Mouse (Mus musculus) heart, embryonic 12.5 days (tissue): ENCODE measurements at regions not wholly inside any gene's neighbourhood (a gene's known extent, or its start where the extent isn't known, plus 50 kb on each side); places are given as distances from the start of the nearest gene placed in this dataset.

Experiments used
- ATAC-seq: fragments of 200-750 bp; cut with Nextera tagmentation; 2 replicates; pipeline ENCODE4 v1.8.0; 2017; ENCODE audit warnings: moderate TSS enrichment, moderate library complexity; ENCODE audit not compliant: insufficient number of reproducible peaks, low FRiP score
- H3K27ac ChIP-seq: fragments of 300-500 bp; sonication (generic); 2 replicates; pipeline ENCODE4 v1.5.1; 2016; ENCODE audit warnings: mild to moderate bottlenecking, moderate library complexity; ENCODE audit not compliant: poor library complexity, severe bottlenecking
- H3K27me3 ChIP-seq: fragments of 300-500 bp; sonication (generic); replicated peaks from 2 replicates; pipeline ENCODE4 v1.6.1; 2016; ENCODE audit warnings: mild to moderate bottlenecking, moderate library complexity
- H3K36me3 ChIP-seq: fragments of 300-500 bp; sonication (generic); 2 replicates; pipeline ENCODE4 v1.6.1; 2016; ENCODE audit warnings: mild to moderate bottlenecking, moderate library complexity
- H3K4me1 ChIP-seq: fragments of 300-500 bp; sonication (generic); replicated peaks from 2 replicates; pipeline ENCODE4 v1.6.1; 2016; ENCODE audit warnings: mild to moderate bottlenecking
- H3K4me2 ChIP-seq: fragments of 300-500 bp; sonication (generic); 2 replicates; pipeline ENCODE4 v1.6.1; 2016; ENCODE audit warnings: mild to moderate bottlenecking, moderate library complexity
- H3K4me3 ChIP-seq: fragments of 300-500 bp; sonication (generic); 2 replicates; pipeline ENCODE4 v1.5.1; 2016; ENCODE audit warnings: mild to moderate bottlenecking
- H3K9ac ChIP-seq: fragments of 300-500 bp; sonication (generic); 2 replicates; pipeline ENCODE4 v1.6.1; 2016; ENCODE audit warnings: mild to moderate bottlenecking, moderate library complexity
- H3K9me3 ChIP-seq: fragments of 300-500 bp; sonication (generic); replicated peaks from 2 replicates; pipeline ENCODE4 v1.6.1; 2016; ENCODE audit warnings: mild to moderate bottlenecking, moderate library complexity
- whole genome bisulfite sequencing: fragments of 180-500 bp; shearing (Covaris S2); methylation state at CpG from one replicate; pipeline ENCODE4 v1.1.7; 2016; 5-methylcytosine and 5-hydroxymethylcytosine counted together

DNA sequence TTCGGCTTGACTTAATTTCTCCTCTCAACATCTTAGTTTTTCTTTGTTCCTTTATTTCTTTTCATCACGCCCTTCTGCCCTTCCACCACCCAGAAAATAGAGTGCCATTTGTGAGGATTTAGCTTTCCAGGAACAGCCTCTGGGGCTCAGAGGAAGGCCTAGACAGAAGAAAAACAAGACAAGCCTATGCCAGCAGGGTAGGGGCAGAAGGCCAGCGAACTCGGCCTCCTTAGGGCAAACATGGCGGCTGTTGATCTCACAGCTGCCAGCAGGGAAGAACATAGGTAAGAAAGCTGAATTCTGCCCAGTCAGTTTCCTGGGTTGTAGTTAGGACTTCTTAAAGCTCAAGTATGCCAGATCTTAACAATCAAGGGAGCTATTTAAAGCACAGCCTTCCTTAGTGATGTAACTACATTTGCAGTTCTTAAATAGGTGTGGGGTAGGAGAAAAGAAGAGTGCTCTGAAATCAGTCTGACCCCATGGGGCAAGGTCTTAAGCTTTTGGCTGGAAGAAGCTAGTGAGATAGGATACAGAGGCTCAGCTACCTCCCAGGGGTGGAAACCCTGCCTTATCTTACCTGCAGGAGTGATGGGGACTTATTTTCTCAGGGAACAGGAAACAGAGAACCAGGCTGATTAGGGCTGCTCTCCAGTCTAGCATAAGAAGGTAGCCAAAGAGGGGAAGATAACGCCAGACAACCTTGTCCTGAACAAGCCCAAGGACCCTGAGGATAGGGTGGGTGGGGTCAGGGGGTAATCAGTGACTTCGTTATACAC lies 148.8 kb upstream of the Slc24a5 start:
- no peaks in the 10 kb centered on the region for H3K9me3 ChIP-seq
- H3K9ac ChIP-seq: no peak overlapping the region
- no peak overlapping the region for H3K4me3 ChIP-seq
- peak; percentile 52 for ATAC-seq
- no peaks in the 10 kb centered on the region for H3K36me3 ChIP-seq
- 54% methylated on average over 7 of the region's 7 CpGs for WGBS
- peaks cover 24% of the 10 kb centered on the region for H3K4me1 ChIP-seq
- H3K27ac ChIP-seq: peak overlapping the region; percentile 80
- no peak overlapping the region for H3K4me2 ChIP-seq
- H3K27me3 ChIP-seq: no peaks in the 10 kb centered on the region

DNA sequence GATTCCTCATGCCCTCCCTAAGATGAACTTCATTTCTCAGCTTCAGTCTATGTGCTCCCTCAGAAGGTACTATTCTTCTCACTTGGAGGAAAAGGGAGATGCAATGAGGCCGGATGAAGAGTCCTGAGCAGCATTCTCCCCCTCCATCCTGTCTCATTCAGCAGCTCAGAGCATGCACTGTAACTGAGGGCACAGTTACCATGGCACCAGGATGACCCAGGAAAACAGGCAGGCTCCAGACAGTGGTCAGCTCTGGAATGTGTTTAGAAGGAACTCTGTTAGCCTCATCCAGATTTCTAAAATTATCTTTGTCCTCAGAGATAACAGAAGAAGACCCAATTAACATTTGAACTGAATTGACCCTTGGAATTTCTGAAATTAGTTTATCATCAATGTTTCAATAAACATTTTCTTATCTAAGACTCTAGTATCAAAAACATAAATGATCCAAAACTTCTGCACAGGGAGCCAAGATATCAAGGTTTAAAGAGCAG lies 148.1 kb upstream of the Slc24a5 start:
- 13% methylated on average over 1 of the region's 1 CpGs for WGBS
- H3K4me3 ChIP-seq: no peak overlapping the region
- no peaks in the 10 kb centered on the region for H3K36me3 ChIP-seq
- H3K27ac ChIP-seq: peak overlapping the region; percentile 80
- ATAC-seq: peak; percentile 73; the same call in 1 of the 2 replicates
- H3K9ac ChIP-seq: no peak overlapping the region
- no peaks in the 10 kb centered on the region for H3K27me3 ChIP-seq
- no peaks in the 10 kb centered on the region for H3K9me3 ChIP-seq
- no peak overlapping the region for H3K4me2 ChIP-seq
- peaks cover 24% of the 10 kb centered on the region for H3K4me1 ChIP-seq

DNA sequence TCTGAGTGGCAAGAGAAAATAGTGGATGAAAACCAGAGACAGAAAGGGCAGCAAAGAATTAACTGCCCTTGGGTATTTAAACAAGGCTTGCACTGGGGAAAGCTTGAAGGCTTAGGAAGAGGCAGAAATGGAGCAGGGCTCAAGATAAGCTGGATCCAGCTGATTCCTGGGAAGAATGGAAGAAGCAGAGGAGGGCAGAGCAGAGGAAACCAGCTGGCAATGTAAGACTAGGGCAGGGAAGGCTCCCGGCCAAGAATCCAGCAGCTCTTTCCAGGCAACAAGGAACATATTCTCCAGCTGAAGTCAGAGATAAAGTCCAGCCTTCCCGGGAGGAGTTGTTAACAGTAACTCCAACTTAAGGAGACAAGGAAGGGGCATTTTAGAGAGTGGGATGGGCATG lies 147.7 kb upstream of the Slc24a5 start:
- Histone ChIP-seq H3K4me1 (peaks cover 24% of the 10 kb centered on the region), H3K4me3 (no peak overlapping the region), H3K36me3 (no peaks in the 10 kb centered on the region), H3K4me2 (no peak overlapping the region), H3K27ac (peak overlapping the region; percentile 80), H3K27me3 (no peaks in the 10 kb centered on the region), H3K9ac (no peak overlapping the region), H3K9me3 (no peaks in the 10 kb centered on the region)
- WGBS: 0% methylated on average over 2 of the region's 2 CpGs
- ATAC-seq: peak; percentile 81

DNA sequence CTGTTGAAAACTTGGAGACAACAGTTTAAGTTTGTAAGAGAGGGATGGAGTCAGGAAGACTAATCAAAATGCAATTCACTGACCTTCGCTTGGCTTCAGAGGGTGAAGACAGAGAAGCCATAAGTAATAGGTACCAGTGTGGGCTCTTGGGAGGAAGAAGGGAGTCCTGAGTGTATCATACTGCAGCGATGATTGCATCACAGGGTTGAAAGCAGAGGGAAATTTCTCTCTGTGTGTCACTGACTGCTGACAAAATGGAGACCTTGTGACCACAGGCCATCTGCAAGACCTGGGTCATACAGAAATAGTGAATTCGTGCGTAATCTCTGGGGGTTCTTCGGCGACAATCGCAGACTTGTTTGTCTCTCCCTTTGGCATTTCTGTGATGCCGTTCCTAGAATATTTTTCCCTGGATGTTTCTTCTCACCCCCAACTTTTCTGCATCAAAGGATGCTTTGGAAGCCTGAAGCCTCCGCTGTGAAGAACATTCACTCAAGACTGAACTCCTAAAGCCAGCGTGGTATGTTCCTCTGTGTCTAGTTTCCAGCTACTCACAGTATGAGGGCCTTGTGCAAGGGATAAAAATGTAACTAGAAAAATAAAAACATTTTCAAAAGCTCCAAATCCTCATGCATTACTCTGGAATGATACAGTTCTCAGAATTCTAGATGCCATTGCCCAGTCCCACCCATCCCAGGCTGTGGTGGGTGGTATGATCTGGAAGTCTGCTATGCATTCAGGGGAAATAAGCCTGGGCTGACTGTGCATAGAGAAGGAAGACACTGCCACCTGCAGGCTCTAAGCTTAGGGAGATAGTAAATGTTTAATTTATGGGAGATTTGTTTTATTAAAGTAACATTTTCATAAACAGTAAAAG lies 139.8 kb upstream of the Slc24a5 start:
- H3K9me3 ChIP-seq: no peaks in the 10 kb centered on the region
- no peaks in the 10 kb centered on the region for H3K4me1 ChIP-seq
- peak; percentile 77 for ATAC-seq
- no peak overlapping the region for H3K27ac ChIP-seq
- no peaks in the 10 kb centered on the region for H3K27me3 ChIP-seq
- H3K4me2 ChIP-seq: no peak overlapping the region
- H3K4me3 ChIP-seq: no peak overlapping the region
- 84% methylated on average over 10 of the region's 10 CpGs for WGBS
- H3K36me3 ChIP-seq: no peaks in the 10 kb centered on the region
- no peak overlapping the region for H3K9ac ChIP-seq

DNA sequence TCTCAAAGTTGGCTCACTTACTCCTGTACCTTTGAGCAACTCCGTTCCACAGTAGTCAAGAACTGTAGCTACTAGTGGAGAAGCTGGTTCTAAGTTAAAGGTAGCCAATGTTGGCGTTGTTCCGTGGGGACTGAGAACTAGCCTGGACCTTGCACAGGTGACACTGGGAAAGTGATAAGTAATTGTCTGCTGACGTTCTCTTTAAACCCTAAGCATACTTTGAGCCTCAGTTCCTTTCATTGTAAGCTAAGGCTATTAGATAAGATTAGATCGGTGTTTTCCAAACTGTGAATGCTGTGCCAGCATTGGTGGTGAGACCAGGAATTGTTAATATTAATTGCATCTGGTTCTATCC lies 139.2 kb upstream of the Slc24a5 start:
- 63% methylated on average over 5 of the region's 5 CpGs for WGBS
- ATAC-seq: no peak
- Histone ChIP-seq H3K36me3 (no peaks in the 10 kb centered on the region), H3K4me1 (no peaks in the 10 kb centered on the region), H3K9me3 (no peaks in the 10 kb centered on the region), H3K9ac (no peak overlapping the region), H3K27me3 (no peaks in the 10 kb centered on the region), H3K4me2 (no peak overlapping the region), H3K4me3 (no peak overlapping the region), H3K27ac (no peak overlapping the region)

DNA sequence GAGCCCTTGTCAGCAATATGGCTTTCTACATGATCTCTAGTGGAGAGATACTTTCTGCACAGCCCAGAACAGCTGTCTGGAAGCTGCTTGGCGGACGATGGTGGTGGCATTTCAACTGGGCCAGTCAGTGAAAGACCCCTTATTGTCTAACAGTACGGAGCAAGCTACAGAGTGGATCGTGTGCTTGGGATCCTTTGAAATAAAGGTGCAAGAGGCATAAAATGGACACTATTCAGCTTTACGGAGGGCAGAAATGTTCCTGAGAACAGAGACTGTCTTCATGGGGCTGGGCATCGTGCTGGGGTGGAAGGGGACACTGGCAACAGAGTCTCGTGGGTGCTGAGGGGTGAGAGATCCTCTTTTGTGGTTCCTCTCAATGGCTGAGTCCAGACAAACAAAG lies 137.2 kb upstream of the Slc24a5 start:
- 72% methylated on average over 7 of the region's 7 CpGs for WGBS
- no peak overlapping the region for H3K4me2 ChIP-seq
- no peak for ATAC-seq
- no peak overlapping the region for H3K4me3 ChIP-seq
- no peak overlapping the region for H3K9ac ChIP-seq
- no peak overlapping the region for H3K27ac ChIP-seq
- H3K9me3 ChIP-seq: no peaks in the 10 kb centered on the region
- H3K36me3 ChIP-seq: no peaks in the 10 kb centered on the region
- H3K27me3 ChIP-seq: no peaks in the 10 kb centered on the region
- no peaks in the 10 kb centered on the region for H3K4me1 ChIP-seq

DNA sequence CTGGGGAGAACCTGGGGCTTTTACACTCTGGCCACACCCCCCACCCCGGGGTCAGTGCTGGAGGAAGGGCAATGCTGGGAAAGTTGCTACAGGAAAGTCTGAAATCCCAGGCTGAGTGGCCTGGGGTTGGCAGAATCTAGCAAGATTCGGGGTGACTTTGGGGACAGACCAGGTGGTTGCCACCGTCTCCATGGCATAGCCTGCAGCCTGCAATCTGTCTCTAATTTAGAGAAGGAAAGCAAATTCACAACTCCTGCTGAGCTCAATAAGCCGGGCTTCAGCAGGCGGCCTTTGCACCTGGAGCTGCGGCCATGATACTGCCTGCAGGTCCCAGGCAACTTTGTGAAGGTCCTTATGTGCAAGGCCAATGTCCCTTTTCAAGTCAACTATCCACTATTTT lies 135.4 kb upstream of the Slc24a5 start:
- Histone ChIP-seq H3K9me3 (no peaks in the 10 kb centered on the region), H3K4me2 (no peak overlapping the region), H3K4me3 (no peak overlapping the region), H3K27me3 (no peaks in the 10 kb centered on the region), H3K4me1 (no peaks in the 10 kb centered on the region), H3K9ac (no peak overlapping the region), H3K27ac (no peak overlapping the region), H3K36me3 (no peaks in the 10 kb centered on the region)
- ATAC-seq: no peak
- WGBS: 56% methylated on average over 6 of the region's 6 CpGs

DNA sequence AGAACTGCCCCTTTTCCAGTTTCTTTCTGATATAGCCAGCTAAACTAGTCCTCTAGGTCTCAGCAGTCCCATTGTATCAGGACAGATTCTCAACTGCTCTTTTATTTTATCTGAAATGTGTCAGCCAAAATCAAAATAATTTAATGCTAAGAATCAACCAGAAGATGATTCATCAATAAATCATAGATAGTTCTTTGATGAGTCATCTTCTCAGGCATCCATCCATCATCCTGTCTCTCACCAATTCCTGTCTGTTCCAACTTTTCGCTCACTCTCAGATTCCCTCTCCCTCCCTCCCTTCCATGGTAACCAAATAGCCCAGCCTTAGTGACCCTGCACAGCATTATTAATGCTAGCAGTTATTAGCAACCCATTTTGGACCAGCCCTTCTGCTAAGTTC lies 134.0 kb upstream of the Slc24a5 start:
- Histone ChIP-seq H3K27me3 (no peaks in the 10 kb centered on the region), H3K9ac (no peak overlapping the region), H3K4me3 (no peak overlapping the region), H3K27ac (no peak overlapping the region), H3K36me3 (no peaks in the 10 kb centered on the region), H3K9me3 (no peaks in the 10 kb centered on the region), H3K4me1 (no peaks in the 10 kb centered on the region), H3K4me2 (no peak overlapping the region)
- ATAC-seq: no peak
- 87% methylated on average over 1 of the region's 1 CpGs for WGBS

DNA sequence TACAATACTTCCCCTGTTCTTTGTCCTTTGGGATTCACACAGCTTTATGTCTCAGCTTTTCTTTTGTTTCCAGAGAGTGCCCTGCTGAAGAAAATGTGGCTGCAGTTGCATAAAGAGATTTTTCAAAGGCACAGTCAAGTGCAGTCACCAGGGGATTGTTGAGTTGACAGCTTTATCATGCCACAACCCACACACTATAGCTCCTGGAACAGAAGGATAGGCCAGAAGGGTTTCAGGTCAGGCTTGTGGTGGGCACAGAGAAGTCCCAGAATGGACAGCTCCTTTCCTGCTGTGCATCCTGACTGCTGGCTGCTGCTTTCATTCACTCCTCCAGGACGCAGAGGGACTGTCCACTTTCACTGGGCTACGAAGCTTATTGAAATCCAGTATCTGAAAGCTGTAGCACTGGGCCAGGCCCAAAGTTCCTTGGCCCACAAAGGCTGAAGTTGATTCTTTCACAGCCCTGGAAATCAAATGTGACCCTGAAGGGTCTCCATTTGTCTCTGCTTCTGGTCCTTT lies 119.6 kb upstream of the Slc24a5 start:
- no peak for ATAC-seq
- no peaks in the 10 kb centered on the region for H3K4me1 ChIP-seq
- no peak overlapping the region for H3K9ac ChIP-seq
- 49% methylated on average over 2 of the region's 2 CpGs for WGBS
- H3K36me3 ChIP-seq: no peaks in the 10 kb centered on the region
- H3K27ac ChIP-seq: no peak overlapping the region
- no peak overlapping the region for H3K4me2 ChIP-seq
- H3K4me3 ChIP-seq: no peak overlapping the region
- no peaks in the 10 kb centered on the region for H3K9me3 ChIP-seq
- H3K27me3 ChIP-seq: no peaks in the 10 kb centered on the region

DNA sequence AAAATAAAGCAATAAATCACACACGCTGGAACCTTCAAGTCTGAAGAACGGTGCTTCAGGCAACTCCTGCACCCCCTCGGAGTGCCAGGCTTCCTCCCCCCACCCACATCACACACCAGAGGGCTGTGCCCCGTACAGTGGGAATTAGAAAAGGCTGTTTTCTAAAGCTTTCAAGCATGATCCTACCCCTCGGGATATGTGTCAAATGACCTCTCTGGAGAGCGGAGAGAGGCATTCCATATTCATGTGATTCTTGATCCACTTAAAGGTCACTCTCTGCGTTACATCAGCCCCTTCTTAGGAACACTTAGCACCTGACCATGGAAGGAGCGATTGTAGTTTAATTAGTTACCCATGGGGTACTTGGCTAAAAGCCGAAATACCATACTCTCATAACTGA lies 119.1 kb upstream of the Slc24a5 start:
- ATAC-seq: no peak

DNA sequence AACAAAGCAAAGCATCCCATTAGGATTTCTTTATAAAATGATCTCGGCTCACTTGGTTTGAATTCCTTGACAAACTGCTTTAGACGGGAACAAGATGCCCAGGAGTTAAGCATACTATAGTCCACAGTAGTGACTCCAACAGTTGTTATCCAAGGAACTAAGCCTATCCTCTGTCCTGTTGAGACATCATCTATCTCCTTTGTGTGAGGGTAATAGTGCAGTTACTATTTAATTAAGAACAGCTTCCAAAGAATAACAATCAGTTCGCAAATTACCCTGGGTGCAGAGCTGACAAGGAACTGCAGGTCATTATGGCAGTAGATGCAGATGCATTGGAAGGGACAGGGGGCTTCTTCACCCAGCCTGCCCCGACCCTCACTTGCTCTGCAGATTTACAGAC lies 115.7 kb upstream of the Slc24a5 start:
- Histone ChIP-seq H3K9me3 (no peaks in the 10 kb centered on the region), H3K4me2 (no peak overlapping the region), H3K4me1 (no peaks in the 10 kb centered on the region), H3K27me3 (no peaks in the 10 kb centered on the region), H3K9ac (no peak overlapping the region), H3K4me3 (no peak overlapping the region), H3K27ac (no peak overlapping the region), H3K36me3 (no peaks in the 10 kb centered on the region)
- 65% methylated on average over 4 of the region's 4 CpGs for WGBS
- ATAC-seq: no peak

More for the DNA sequence above, 119.1 kb upstream of the Slc24a5 start:
- WGBS: 68% methylated on average over 9 of the region's 9 CpGs
- Histone ChIP-seq H3K9me3 (no peaks in the 10 kb centered on the region), H3K27ac (no peak overlapping the region), H3K4me3 (no peak overlapping the region), H3K36me3 (no peaks in the 10 kb centered on the region), H3K4me2 (no peak overlapping the region), H3K27me3 (no peaks in the 10 kb centered on the region), H3K9ac (no peak overlapping the region), H3K4me1 (no peaks in the 10 kb centered on the region)
